Mouse (Mus musculus): ENCODE data around the gene Gm2244. TPM values are rescaled to one million over a fixed set of nuclear protein-coding genes. Genes with fewer than 3 reads are reported as not detected.
"Not testable (repeated sequence)": the region's sequence is repeated elsewhere in the genome, so short reads cannot be mapped to it uniquely, and the experiment has no call there.

Gene Gm2244
- polyA plus RNA-seq (2014; fragmentation: Nextera tagmentation; extraction: Ambion mirVana) = 0.22 and 0.46 TPM in 2 replicates

DNA sequence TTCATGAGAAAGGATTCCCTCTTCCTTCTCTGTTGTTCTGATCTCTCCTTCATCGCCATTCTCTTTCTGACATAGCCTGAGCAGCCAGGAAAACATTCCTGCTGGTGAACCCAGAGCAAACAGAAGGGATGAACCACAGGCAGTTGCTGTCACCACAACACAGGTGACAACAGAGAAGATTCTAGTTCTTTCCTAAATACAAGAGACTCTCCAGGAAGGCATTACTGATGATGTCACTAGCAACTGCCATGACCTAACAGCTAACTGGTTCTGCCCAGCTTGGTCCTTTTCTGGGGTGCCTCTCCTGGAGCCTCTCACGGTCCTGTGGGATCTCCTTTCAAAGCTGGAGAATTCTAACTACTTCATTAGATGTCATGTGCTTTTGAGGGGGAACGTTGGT lies at the start of gene Gm2244:
TSS of gene Gm2244 (minus strand) at position 101 of the 400 bp plus-strand sequence.
- not testable (repeated sequence) for H3K4me1 ChIP-seq (ENCODE audit: control insufficient read depth, insufficient read depth, low read length); H3K9ac ChIP-seq (replicated peaks; ENCODE audit: low read depth, low read length); H3K4me3 ChIP-seq (ENCODE audit: low read depth, low read length); H3K36me3 ChIP-seq (ENCODE audit: control insufficient read depth, insufficient read depth, low read length); H3K27me3 ChIP-seq (ENCODE audit: control insufficient read depth, insufficient read depth, low read length); ATAC-seq (ENCODE audit: low read depth); H3K9me3 ChIP-seq (ENCODE audit: control insufficient read depth, low read length); H3K27ac ChIP-seq (ENCODE audit: low read depth, low read length); H3K4me2 ChIP-seq (ENCODE audit: low read depth, low read length)
- WGBS = 100% methylated on average over 1 of the region's 3 CpGs

- H3K36me3 ChIP-seq (ENCODE audit: control insufficient read depth, insufficient read depth, low read length); H3K4me2 ChIP-seq (ENCODE audit: low read depth, low read length); H3K9me3 ChIP-seq (ENCODE audit: control insufficient read depth, low read length); H3K27ac ChIP-seq (ENCODE audit: low read depth, low read length); H3K4me1 ChIP-seq (ENCODE audit: control insufficient read depth, insufficient read depth, low read length); H3K27me3 ChIP-seq (ENCODE audit: control insufficient read depth, insufficient read depth, low read length); ATAC-seq (ENCODE audit: low read depth): not testable (repeated sequence)
- peak within 1 kb of the TSS; percentile 37 for H3K4me3 ChIP-seq (ENCODE audit: low read depth, low read length)
- 0 out of 2 replicates have a peak within 1 kb of the TSS, but pooled peaks have one; percentile 37 for H3K9ac ChIP-seq (replicated peaks; ENCODE audit: low read depth, low read length)
- 3% methylated on average over 9 of the region's 62 CpGs for WGBS
Measured at GRCm38 (mm10) chr14:19584804-19585667, 35.3 kb upstream of the Gm2244 start, which contains the start of gene Gm2237. TSS of gene Gm2237 (minus strand) at chr14:19585135.

Other genes with a start within 250 kb of the Gm2244 start
- 0.53 and 1.4 TPM in 2 replicates for gene Gm21738, start 131.0 kb downstream of the Gm2244 start, polyA plus RNA-seq (2014; fragmentation: Nextera tagmentation; extraction: Ambion mirVana)
- 5.7 and 7.9 TPM in 2 replicates for gene Gm2237, start 35.2 kb upstream of the Gm2244 start, polyA plus RNA-seq (2014; fragmentation: Nextera tagmentation; extraction: Ambion mirVana)
- gene Gm5458, start 52.6 kb upstream of the Gm2244 start, polyA plus RNA-seq (2014; fragmentation: Nextera tagmentation; extraction: Ambion mirVana) = not detected in 2 replicates
- 6.6 and 59.7 TPM in 2 replicates for gene Nid2, start 201.3 kb upstream of the Gm2244 start, polyA plus RNA-seq (2014; fragmentation: Nextera tagmentation; extraction: Ambion mirVana)